In genomic region chr9:37295586-37295985, GRCm38 (mm10) we compare ENCODE assay signal across 23 mouse cellular contexts. TPM values are rescaled to one million over a fixed set of nuclear protein-coding genes. Genes with fewer than 3 reads are reported as not detected.
DNase-seq lines count a peak whose midpoint lies in the region; ATAC-seq and TF ChIP-seq lines count a peak whose summit lies in the region.
"Had no signal": no experiment of that assay in that cellular context is flagged by ENCODE, and none has a peak within 500 bp of the region (broad histone marks: within the 10 kb centered on the region; RNA-seq: fewer than 3 reads in every experiment).

No protein-coding gene starts in this region.

- H3K9me3 ChIP-seq in intestine, embryonic 16.5 days (ENCODE audit: control insufficient read depth, low read length) = no peaks in the 10 kb centered on the region
- no peaks in the 10 kb centered on the region for H3K9me3 ChIP-seq in intestine, postnatal 0 days (ENCODE audit: control insufficient read depth)
- no peaks in the 10 kb centered on the region for H3K9me3 ChIP-seq in MEL (replicated peaks; ENCODE audit: insufficient read depth, low read length)
- H3K9me3 ChIP-seq: G1E had no signal

- no peaks in the 10 kb centered on the region for H3K79me2 ChIP-seq in MEL (ENCODE audit: control insufficient read depth, insufficient read depth, low read length, poor library complexity)

- no peaks in the 10 kb centered on the region for H3K36me3 ChIP-seq in intestine, embryonic 16.5 days (ENCODE audit: control insufficient read depth, insufficient read depth, low read length)
- H3K36me3 ChIP-seq in intestine, postnatal 0 days (ENCODE audit: control insufficient read depth, insufficient read depth) = no peaks in the 10 kb centered on the region
- peaks cover 0 to 4% of the 10 kb centered on the region in 2 experiments; a peak in 1 of 4 replicates for H3K36me3 ChIP-seq in MEL (ENCODE audit: control insufficient read depth in 1 of 2, insufficient read depth in 2 of 2, low read length in 2 of 2)

- no peak for TF ChIP-seq CTCF in intestine, postnatal 0 days (IDR thresholded peaks at IDR 0.05; ENCODE audit: low read depth)
- no peak for TF ChIP-seq CTCF in MEL (IDR thresholded peaks at IDR 0.05 in 2 of 3, conservative IDR thresholded peaks at IDR 0.05 in 1 of 3; ENCODE audit: control insufficient read depth in 1 of 3, insufficient read depth in 1 of 3, low read depth in 2 of 3, low read length in 3 of 3, poor library complexity in 1 of 3, severe bottlenecking in 1 of 3)

- H3K4me2 ChIP-seq in intestine, embryonic 16.5 days (ENCODE audit: low read depth, low read length) = no peak overlapping the region
- no peak overlapping the region for H3K4me2 ChIP-seq in intestine, postnatal 0 days (replicated peaks; ENCODE audit: low read depth)

- peak; percentile 68; the same call in 1 of the 2 replicates for ATAC-seq in intestine, embryonic 16.5 days
- ATAC-seq in intestine, postnatal 0 days = no peak
- ATAC-seq: activated CD4-positive, CD25-positive, alpha-beta regulatory T cell, adult 4 months; CD4-positive, CD25-positive, alpha-beta regulatory T cell, adult 4 months; Patski had no signal

- H3K9ac ChIP-seq in intestine, embryonic 16.5 days (ENCODE audit: low read depth, low read length) = no peak overlapping the region
- H3K9ac ChIP-seq in intestine, postnatal 0 days (ENCODE audit: low read depth, low read length) = no peak overlapping the region
- H3K9ac ChIP-seq in MEL (ENCODE audit: control insufficient read depth, low read depth, low read length, poor library complexity, severe bottlenecking) = no peak overlapping the region

- no peak for TF ChIP-seq POLR2A in MEL (IDR thresholded peaks at IDR 0.05; ENCODE audit: control insufficient read depth in 1 of 2, insufficient read depth in 1 of 2, low read depth in 1 of 2, low read length in 2 of 2, poor library complexity in 1 of 2)

- H3K4me1 ChIP-seq in intestine, embryonic 16.5 days (ENCODE audit: control insufficient read depth, insufficient read depth, low read length) = no peaks in the 10 kb centered on the region
- H3K4me1 ChIP-seq in intestine, postnatal 0 days (replicated peaks; ENCODE audit: control insufficient read depth, insufficient read depth, low read length) = no peaks in the 10 kb centered on the region
- H3K4me1 ChIP-seq in MEL (ENCODE audit: control insufficient read depth in 1 of 2, insufficient read depth in 2 of 2, low read length in 2 of 2) = peaks cover 0 to 7% of the 10 kb centered on the region in 2 experiments; a peak in 2 of 4 replicates

- no peak overlapping the region for H3K27ac ChIP-seq in intestine, embryonic 16.5 days (ENCODE audit: low read length)
- no peak overlapping the region for H3K27ac ChIP-seq in intestine, postnatal 0 days (ENCODE audit: low read depth, low read length)
- no peak overlapping the region for H3K27ac ChIP-seq in MEL (ENCODE audit: control insufficient read depth, low read depth, low read length)

- no peak overlapping the region for H3K4me3 ChIP-seq in intestine, embryonic 16.5 days (ENCODE audit: low read length)
- H3K4me3 ChIP-seq in intestine, postnatal 0 days (ENCODE audit: low read depth, low read length) = no peak overlapping the region
- H3K4me3 ChIP-seq in MEL (ENCODE audit: control insufficient read depth in 1 of 2, insufficient read depth in 1 of 2, low read depth in 2 of 2, low read length in 2 of 2) = no peak overlapping the region

- peak; percentile 51 for DNase-seq in MEL (ENCODE audit: low read depth, low spot score)
- DNase-seq in MEL-GATA-1-ER (ENCODE audit: extremely low read depth, low read depth) = peak; percentile 11
- no peak for DNase-seq in ovary, postnatal 36 days (ENCODE audit: low spot score)
- DNase-seq in gastrocnemius, adult 8-10 months (ENCODE audit: low spot score in 2 of 2) = no peak
- DNase-seq: adrenal gland, adult 2 months; adrenal gland, adult 8-10 months; adrenal gland, postnatal 10 days; adrenal gland, postnatal 14 days; adrenal gland, postnatal 25 days; adrenal gland, postnatal 36 days; B cell, adult 2 months; cerebellum, adult 11 months; cerebellum, adult 11-12 months; cerebellum, adult 18-20 months; cerebellum, adult 2 months; cerebellum, adult 8-10 months had no signal

- no peak for TF ChIP-seq RAD21 in MEL (IDR thresholded peaks at IDR 0.05; ENCODE audit: low read depth, low read length)

- peak; percentile 49 to 73; a peak in 3 of 4 replicates for TF ChIP-seq EP300 in MEL (IDR thresholded peaks at IDR 0.05; ENCODE audit: low read depth in 1 of 2, low read length in 2 of 2)

- H3K27me3 ChIP-seq in intestine, embryonic 16.5 days (replicated peaks; ENCODE audit: control insufficient read depth, insufficient read depth, low read length) = no peaks in the 10 kb centered on the region
- no peaks in the 10 kb centered on the region for H3K27me3 ChIP-seq in intestine, postnatal 0 days (replicated peaks; ENCODE audit: control insufficient read depth, insufficient read depth, low read length)
- no peaks in the 10 kb centered on the region for H3K27me3 ChIP-seq in MEL (ENCODE audit: control insufficient read depth in 1 of 2, insufficient read depth in 2 of 2, low read length in 2 of 2)
- H3K27me3 ChIP-seq: CH12.LX, Patski had no signal

TF ChIP-seq in MEL, 35 proteins besides CTCF, POLR2A, EP300 and RAD21:
- TF ChIP-seq MYB (IDR thresholded peaks at IDR 0.05; ENCODE audit: low read depth, low read length) (peak; percentile 69), ETS1 (IDR thresholded peaks at IDR 0.05; ENCODE audit: low read depth, low read length) (0 out of 2 replicates have a peak, but pooled peaks have one; percentile 9), HCFC1 (IDR thresholded peaks at IDR 0.05; ENCODE audit: low read depth, low read length) (0 out of 2 replicates have a peak, but pooled peaks have one; percentile 34), GABPA (IDR thresholded peaks at IDR 0.05; ENCODE audit: low read depth, low read length) (no peak), GATA1 (IDR thresholded peaks at IDR 0.05; ENCODE audit: low read depth, low read length) (peak; percentile 68; the same call in 1 of the 2 replicates)

RNA-seq across cellular contexts. Expression of gene Slc37a2, which starts 40.0 kb away (rescaled TPM):
- polyA plus RNA-seq in intestine, embryonic 16.5 days (2015; fragmentation: Nextera tagmentation; extraction: Ambion mirVana) = 8.9 and 10.8 TPM in 2 replicates
- polyA plus RNA-seq in intestine, postnatal 0 days (2015; fragmentation: Nextera tagmentation; extraction: Ambion mirVana) = 20.1 and 22.8 TPM in 2 replicates
- total RNA-seq in MEL (2012; rRNA removed) = 0.75 and 1.1 TPM in 2 replicates
- polyA plus RNA-seq in MEL (2012; ENCODE audit: insufficient read depth in 1 of 2, insufficient read length in 2 of 2, low read depth in 1 of 2, low replicate concordance in 2 of 2, missing spikeins in 1 of 2) = 1 to 10 TPM in 1 of 2 experiments, not detected in 1; 1.4 TPM
- total RNA-seq in gastrocnemius, adult 8-10 months (2022) = under 1 TPM; 0.17 to 0.65 (median 0.23) TPM

RNA-seq across cellular contexts. Expression of gene Ccdc15, which starts 52.6 kb away (rescaled TPM):
- polyA plus RNA-seq in intestine, embryonic 16.5 days (2015; fragmentation: Nextera tagmentation; extraction: Ambion mirVana) = 3.8 and 4.3 TPM in 2 replicates
- polyA plus RNA-seq in intestine, postnatal 0 days (2015; fragmentation: Nextera tagmentation; extraction: Ambion mirVana) = 1.8 and 1.9 TPM in 2 replicates
- 3.7 and 4.3 TPM in 2 replicates for total RNA-seq in MEL (2012; rRNA removed)
- 1 to 10 TPM in 1 of 2 experiments, not detected in 1; 4.0 TPM for polyA plus RNA-seq in MEL (2012; ENCODE audit: insufficient read depth in 1 of 2, insufficient read length in 2 of 2, low read depth in 1 of 2, low replicate concordance in 2 of 2, missing spikeins in 1 of 2)
- 1 to 10 TPM; 1.3 to 1.7 (median 1.6) TPM for total RNA-seq in gastrocnemius, adult 8-10 months (2022)

Comparison
In these comparisons a context has a peak if more than half of its experiments do, and no peak if none do; other contexts are left out.
1. DNase-seq: peak in MEL (single experiment) and MEL-GATA-1-ER (single experiment); none in ovary, postnatal 36 days (single experiment) and gastrocnemius, adult 8-10 months (0 of 2).